Mouse (Mus musculus) spleen, adult 2 months (tissue): ENCODE results near the gene Coro1c.

ENCODE experiments used
- CTCF ChIP-seq: fragments of 200-500 bp; IDR thresholded peaks from 2 replicates; pipeline ENCODE4 v1.5.1; 2011; ENCODE audit warnings: mild to moderate bottlenecking, inconsistent platforms; ENCODE audit not compliant: insufficient read depth, insufficient read length, insufficient replicate concordance; ENCODE audit errors: extremely low read depth
- POLR2A ChIP-seq: fragments of 200-500 bp; IDR thresholded peaks from 2 replicates; pipeline ENCODE4 v1.6.1; 2011; ENCODE audit warnings: low read depth, low read length, inconsistent platforms

DNA sequence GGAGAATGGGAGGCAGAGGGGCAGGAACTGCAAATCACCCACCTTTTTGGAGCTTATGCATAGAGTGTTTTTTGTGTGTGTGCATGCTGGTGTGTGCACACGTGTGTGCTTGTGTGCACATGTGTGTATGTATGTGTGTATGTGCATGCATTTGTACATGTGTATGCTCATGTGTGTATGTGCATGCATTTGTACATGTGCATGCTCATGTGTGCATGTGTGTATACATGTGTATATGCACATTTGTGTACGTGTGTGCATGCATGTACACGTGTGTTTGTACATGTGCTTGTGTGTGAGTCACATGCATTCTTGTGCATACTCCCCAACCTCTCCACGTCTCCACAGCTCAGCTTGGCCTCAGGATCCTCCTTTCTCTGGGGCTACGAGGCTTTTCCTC is 77.8 kb downstream of the Coro1c start:
- TF ChIP-seq POLR2A, result no peak
- no peak for TF ChIP-seq CTCF
